In genomic region chr5:142502414-142502813, GRCm38 (mm10) we compare ENCODE assay signal across 8 mouse cellular contexts. TPM values are rescaled to one million over a fixed set of nuclear protein-coding genes. Genes with fewer than 3 reads are reported as not detected.
DNase-seq lines count a peak whose midpoint lies in the region; ATAC-seq and TF ChIP-seq lines count a peak whose summit lies in the region.

No protein-coding gene starts in this region.

- peak; percentile 55; the same call in 1 of the 2 replicates for TF ChIP-seq EP300 in ES-Bruce4 (IDR thresholded peaks at IDR 0.05; ENCODE audit: insufficient read depth, low read depth, low read length)

- H3K36me3 ChIP-seq in ES-Bruce4 (ENCODE audit: control insufficient read depth, insufficient read depth, low read length, poor library complexity, severe bottlenecking), result no peaks in the 10 kb centered on the region
- no peaks in the 10 kb centered on the region for H3K36me3 ChIP-seq in forebrain, embryonic 12.5 days (replicated peaks)
- no peaks in the 10 kb centered on the region for H3K36me3 ChIP-seq in heart, embryonic 16.5 days (ENCODE audit: control insufficient read depth, insufficient read depth)
- no peaks in the 10 kb centered on the region for H3K36me3 ChIP-seq in liver, embryonic 12.5 days
- no peaks in the 10 kb centered on the region for H3K36me3 ChIP-seq in stomach, embryonic 16.5 days (ENCODE audit: control insufficient read depth, insufficient read depth, low read length)

- H3K27me3 ChIP-seq in ES-Bruce4 (ENCODE audit: control insufficient read depth, insufficient read depth, low read length, poor library complexity, severe bottlenecking), result no peaks in the 10 kb centered on the region
- H3K27me3 ChIP-seq in forebrain, embryonic 12.5 days, result peaks cover 9% of the 10 kb centered on the region
- H3K27me3 ChIP-seq in heart, embryonic 16.5 days (ENCODE audit: control insufficient read depth, insufficient read depth, low read length), result no peaks in the 10 kb centered on the region
- H3K27me3 ChIP-seq in liver, embryonic 12.5 days (replicated peaks), result 0 out of 2 replicates have a peak, but pooled peaks cover 8% of the 10 kb centered on the region
- no peaks in the 10 kb centered on the region for H3K27me3 ChIP-seq in stomach, embryonic 16.5 days (ENCODE audit: control insufficient read depth, insufficient read depth, low read length)

- ATAC-seq in forebrain, embryonic 12.5 days (ENCODE audit: low FRiP score), result peak; percentile 91
- ATAC-seq in heart, embryonic 16.5 days (replicated peaks; ENCODE audit: extremely low read depth, insufficient read depth, low FRiP score), result peak; percentile 89
- ATAC-seq in liver, embryonic 12.5 days, result peak; percentile 72
- peak; percentile 87 for ATAC-seq in stomach, embryonic 16.5 days (ENCODE audit: insufficient read depth, low FRiP score)

- H3K9ac ChIP-seq in ES-Bruce4 (ENCODE audit: low read depth, poor library complexity, severe bottlenecking), result no peak overlapping the region
- H3K9ac ChIP-seq in forebrain, embryonic 12.5 days, result no peak overlapping the region
- H3K9ac ChIP-seq in heart, embryonic 16.5 days (ENCODE audit: low read length), result no peak overlapping the region
- H3K9ac ChIP-seq in liver, embryonic 12.5 days, result no peak overlapping the region
- no peak overlapping the region for H3K9ac ChIP-seq in stomach, embryonic 16.5 days (ENCODE audit: low read length)

- DNase-seq in c-Kit-positive CD71-positive TER-119-positive erythroid progenitor cells, embryonic 14.5 days (ENCODE audit: low spot score), result peak; percentile 47
- DNase-seq in kidney, postnatal 25 days, result peak; percentile 83 to 88
- peak; percentile 79 for DNase-seq in neural tube, embryonic 10.5 days (ENCODE audit: extremely low spot score, low spot score)

- H3K4me3 ChIP-seq in ES-Bruce4 (ENCODE audit: low read depth, low read length), result no peak overlapping the region
- no peak overlapping the region for H3K4me3 ChIP-seq in forebrain, embryonic 12.5 days (replicated peaks)
- H3K4me3 ChIP-seq in heart, embryonic 16.5 days (ENCODE audit: low read length), result no peak overlapping the region
- H3K4me3 ChIP-seq in liver, embryonic 12.5 days, result no peak overlapping the region
- no peak overlapping the region for H3K4me3 ChIP-seq in stomach, embryonic 16.5 days (replicated peaks; ENCODE audit: low read length)

- no peak overlapping the region for H3K4me2 ChIP-seq in forebrain, embryonic 12.5 days
- no peak overlapping the region for H3K4me2 ChIP-seq in heart, embryonic 16.5 days (ENCODE audit: low read depth, low read length)
- no peak overlapping the region for H3K4me2 ChIP-seq in liver, embryonic 12.5 days
- no peak overlapping the region for H3K4me2 ChIP-seq in stomach, embryonic 16.5 days (ENCODE audit: low read depth, low read length)

- peak overlapping the region; percentile 16; the same call in 1 of the 2 replicates for H3K27ac ChIP-seq in ES-Bruce4 (ENCODE audit: insufficient read depth, low read length)
- no peak overlapping the region for H3K27ac ChIP-seq in forebrain, embryonic 12.5 days
- no peak overlapping the region for H3K27ac ChIP-seq in heart, embryonic 16.5 days (ENCODE audit: low read length)
- no peak overlapping the region for H3K27ac ChIP-seq in liver, embryonic 12.5 days
- no peak overlapping the region for H3K27ac ChIP-seq in stomach, embryonic 16.5 days (ENCODE audit: low read length)

- WGBS in forebrain, embryonic 12.5 days, result 9% methylated on average over 3 of the region's 3 CpGs
- 9% methylated on average over 3 of the region's 3 CpGs for WGBS in heart, embryonic 16.5 days
- WGBS in liver, embryonic 12.5 days (ENCODE audit: insufficient replicate concordance), result 11% methylated on average over 3 of the region's 3 CpGs
- 2% methylated on average over 3 of the region's 3 CpGs for WGBS in stomach, embryonic 16.5 days

- H3K9me3 ChIP-seq in ES-Bruce4 (replicated peaks; ENCODE audit: control insufficient read depth, insufficient read depth, low read length, poor library complexity, severe bottlenecking), result no peaks in the 10 kb centered on the region
- no peaks in the 10 kb centered on the region for H3K9me3 ChIP-seq in forebrain, embryonic 12.5 days
- H3K9me3 ChIP-seq in heart, embryonic 16.5 days (replicated peaks; ENCODE audit: control insufficient read depth, low read length), result no peaks in the 10 kb centered on the region
- H3K9me3 ChIP-seq in liver, embryonic 12.5 days (replicated peaks), result no peaks in the 10 kb centered on the region
- H3K9me3 ChIP-seq in stomach, embryonic 16.5 days (replicated peaks; ENCODE audit: control insufficient read depth, low read length), result no peaks in the 10 kb centered on the region

- peak; percentile 92 for TF ChIP-seq CTCF in ES-Bruce4 (IDR thresholded peaks at IDR 0.05; ENCODE audit: low read depth, low read length)

- TF ChIP-seq POLR2A in ES-Bruce4 (IDR thresholded peaks at IDR 0.05; ENCODE audit: insufficient read depth, low read length), result no peak

- peaks cover 14% of the 10 kb centered on the region for H3K4me1 ChIP-seq in ES-Bruce4 (ENCODE audit: control insufficient read depth, insufficient read depth, low read length)
- peaks cover 4% of the 10 kb centered on the region; the same call in 1 of the 2 replicates for H3K4me1 ChIP-seq in forebrain, embryonic 12.5 days
- H3K4me1 ChIP-seq in heart, embryonic 16.5 days (ENCODE audit: control insufficient read depth, insufficient read depth, low read length), result 0 out of 2 replicates have a peak, but pooled peaks cover 3% of the 10 kb centered on the region
- no peaks in the 10 kb centered on the region for H3K4me1 ChIP-seq in liver, embryonic 12.5 days
- H3K4me1 ChIP-seq in stomach, embryonic 16.5 days (ENCODE audit: control insufficient read depth, insufficient read depth, low read length), result no peaks in the 10 kb centered on the region

RNA-seq across cellular contexts. Expression of gene Papolb, which starts 27.5 kb away (rescaled TPM):
- 3.3 and 3.9 TPM in 2 replicates for polyA plus RNA-seq in ES-Bruce4 (2011; ENCODE audit: insufficient read depth, insufficient read length, low read depth, missing spikeins)
- 0.10 and 0.19 TPM in 2 replicates for polyA plus RNA-seq in forebrain, embryonic 12.5 days (2016; fragmentation: Nextera tagmentation; extraction: Ambion mirVana)
- 0.05 and 0.14 TPM in 2 replicates for polyA plus RNA-seq in heart, embryonic 16.5 days (2015; fragmentation: Nextera tagmentation; extraction: Ambion mirVana)
- 0.05 TPM in 1 of 2 replicates, not detected in the other for polyA plus RNA-seq in liver, embryonic 12.5 days (2016; fragmentation: Nextera tagmentation; extraction: Ambion mirVana)
- polyA plus RNA-seq in stomach, embryonic 16.5 days (2015; fragmentation: Nextera tagmentation; extraction: Ambion mirVana), result not detected in 2 replicates

RNA-seq across cellular contexts. Expression of gene Ap5z1, which starts 38.7 kb away (rescaled TPM):
- polyA plus RNA-seq in ES-Bruce4 (2011; ENCODE audit: insufficient read depth, insufficient read length, low read depth, missing spikeins), result 6.9 and 7.9 TPM in 2 replicates
- 12.7 and 15.2 TPM in 2 replicates for polyA plus RNA-seq in forebrain, embryonic 12.5 days (2016; fragmentation: Nextera tagmentation; extraction: Ambion mirVana)
- 8.8 TPM in 2 replicates for polyA plus RNA-seq in heart, embryonic 16.5 days (2015; fragmentation: Nextera tagmentation; extraction: Ambion mirVana)
- polyA plus RNA-seq in liver, embryonic 12.5 days (2016; fragmentation: Nextera tagmentation; extraction: Ambion mirVana), result 6.8 and 7.4 TPM in 2 replicates
- polyA plus RNA-seq in stomach, embryonic 16.5 days (2015; fragmentation: Nextera tagmentation; extraction: Ambion mirVana), result 9.5 and 10.4 TPM in 2 replicates

RNA-seq across cellular contexts. Expression of gene Radil, which starts 48.5 kb away (rescaled TPM):
- 78.0 and 79.3 TPM in 2 replicates for polyA plus RNA-seq in ES-Bruce4 (2011; ENCODE audit: insufficient read depth, insufficient read length, low read depth, missing spikeins)
- 3.2 and 3.3 TPM in 2 replicates for polyA plus RNA-seq in forebrain, embryonic 12.5 days (2016; fragmentation: Nextera tagmentation; extraction: Ambion mirVana)
- polyA plus RNA-seq in heart, embryonic 16.5 days (2015; fragmentation: Nextera tagmentation; extraction: Ambion mirVana), result 9.0 and 11.9 TPM in 2 replicates
- 0.43 and 0.54 TPM in 2 replicates for polyA plus RNA-seq in liver, embryonic 12.5 days (2016; fragmentation: Nextera tagmentation; extraction: Ambion mirVana)
- polyA plus RNA-seq in stomach, embryonic 16.5 days (2015; fragmentation: Nextera tagmentation; extraction: Ambion mirVana), result 1.8 and 2.4 TPM in 2 replicates
